Mouse (Mus musculus) NIH3T3 (cell line): Measurements from ENCODE around the gene Syngap1.
"Not testable (repeated sequence)": the region's sequence is repeated elsewhere in the genome, so short reads cannot be mapped to it uniquely, and the experiment has no call there.

Source experiments
- DNase-seq: peaks from one replicate; pipeline ENCODE4 v3.0.0-alpha.2; 2012; ENCODE audit warnings: low read depth

The Syngap1 gene

DNA sequence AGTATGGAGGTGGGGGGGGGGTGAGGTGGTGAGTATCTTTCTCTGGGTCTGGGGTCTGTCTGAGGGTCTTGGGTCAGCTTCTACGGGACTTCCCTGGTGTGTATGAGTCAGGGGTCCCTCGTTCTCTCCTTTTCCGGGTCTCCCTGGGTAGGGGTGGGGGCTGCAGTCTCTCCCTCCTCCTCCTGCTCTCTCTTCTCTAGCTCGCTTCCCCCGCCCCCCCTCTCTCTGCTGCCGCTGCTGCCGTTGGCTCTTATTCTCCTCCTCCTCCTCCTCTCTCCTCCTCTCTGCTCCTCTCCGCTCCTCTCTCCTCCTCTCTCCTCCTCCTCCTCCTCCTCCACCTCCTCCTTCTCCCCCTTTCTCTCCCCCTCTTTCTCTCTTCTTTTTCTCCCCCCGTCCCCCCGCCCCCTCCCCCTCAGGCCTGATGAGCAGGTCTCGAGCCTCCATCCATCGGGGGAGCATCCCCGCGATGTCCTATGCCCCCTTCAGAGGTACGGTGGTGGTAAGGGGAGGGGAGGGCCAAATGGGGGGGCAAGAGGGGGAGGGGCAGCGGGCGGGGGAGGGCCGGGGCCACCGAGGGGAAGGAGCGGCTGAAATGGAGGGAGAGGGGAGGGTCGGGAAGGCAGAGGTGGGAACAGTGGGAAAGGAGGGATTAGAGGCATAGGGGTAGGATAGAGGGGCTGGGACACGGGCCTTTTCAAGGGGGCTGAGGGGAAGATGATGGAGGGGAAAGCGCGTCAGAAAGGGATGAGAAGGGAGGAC is at the start of gene Syngap1:
TSS of gene Syngap1 (plus strand) at position 223 of the 759 bp plus-strand sequence.
- peak; percentile 75 for DNase-seq

DNA sequence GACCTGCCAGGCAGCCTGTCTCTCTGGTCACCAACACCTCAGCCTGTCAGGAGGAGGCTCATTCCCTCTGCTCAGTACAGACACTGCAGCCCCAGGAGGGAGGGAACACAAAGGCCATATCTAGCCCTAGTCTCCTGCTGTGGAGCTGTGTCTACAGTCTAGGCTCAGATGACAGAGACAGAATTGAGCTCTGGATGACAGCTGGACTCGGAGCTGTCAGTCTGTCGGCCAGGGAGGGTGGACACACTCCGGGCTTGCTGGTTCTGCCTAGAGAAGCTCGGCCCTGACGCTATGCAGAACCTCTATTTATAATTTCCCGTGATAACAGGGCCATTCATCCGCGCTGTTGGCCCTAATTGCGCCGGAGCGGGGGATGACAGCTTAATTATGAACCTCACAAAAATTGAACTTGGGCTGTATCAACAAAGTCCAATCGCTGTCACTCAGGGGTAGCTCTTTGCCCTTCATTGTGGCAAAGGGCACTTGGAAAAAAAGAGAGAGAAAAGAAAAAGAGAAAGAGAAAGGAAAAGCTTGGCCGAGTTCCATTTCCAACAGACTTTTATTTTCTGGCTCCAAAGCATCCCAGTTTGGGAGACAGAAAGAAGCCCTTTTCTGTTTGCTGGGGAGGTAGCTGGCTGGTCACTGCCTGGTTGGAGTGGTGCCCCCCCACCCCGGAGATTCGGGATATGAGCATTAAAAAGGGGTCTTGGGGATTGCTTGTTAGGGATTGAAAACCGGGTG is 48.2 kb upstream of the Syngap1 start:
- peak; percentile 54 for DNase-seq

DNA sequence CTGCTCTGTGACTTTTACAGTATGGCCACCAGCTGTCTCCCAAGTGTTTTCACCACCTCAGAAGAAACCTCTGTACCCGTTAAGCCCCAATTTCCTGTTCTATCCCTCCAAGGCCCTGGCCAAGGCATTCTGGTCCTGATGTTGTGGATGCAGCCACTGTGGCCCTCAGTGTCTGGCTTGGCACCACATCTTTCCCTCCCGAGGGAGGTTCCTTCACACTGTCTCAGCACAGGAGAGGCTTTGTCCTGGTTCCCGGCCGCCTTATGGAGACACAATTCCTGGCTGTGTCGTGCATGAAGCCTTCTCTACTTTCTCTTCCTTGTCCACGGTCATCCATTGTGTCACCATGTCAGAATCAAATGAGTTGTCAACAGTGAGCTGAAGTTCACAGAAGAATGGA is 47.6 kb upstream of the Syngap1 start:
- no peak for DNase-seq

DNA sequence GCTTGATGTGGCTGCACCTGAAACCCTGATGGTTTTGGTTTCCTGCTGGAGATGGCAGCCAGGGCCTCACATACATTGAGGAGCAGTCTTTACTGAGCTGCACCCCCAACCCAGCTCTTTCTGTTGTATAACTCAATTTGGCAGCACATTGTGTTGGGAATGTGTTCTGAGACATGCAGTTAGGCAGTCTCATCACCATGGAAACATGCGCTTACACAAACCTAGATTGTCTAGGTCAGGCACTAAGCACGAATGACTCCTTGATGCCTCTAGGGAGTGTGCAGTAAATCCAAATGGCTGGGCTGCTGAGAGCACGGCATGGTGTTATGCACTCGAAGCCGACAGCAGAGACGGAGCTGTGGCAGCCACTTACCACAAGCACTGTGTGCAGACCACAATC is 46.7 kb upstream of the Syngap1 start:
- peak; percentile 63 for DNase-seq

DNA sequence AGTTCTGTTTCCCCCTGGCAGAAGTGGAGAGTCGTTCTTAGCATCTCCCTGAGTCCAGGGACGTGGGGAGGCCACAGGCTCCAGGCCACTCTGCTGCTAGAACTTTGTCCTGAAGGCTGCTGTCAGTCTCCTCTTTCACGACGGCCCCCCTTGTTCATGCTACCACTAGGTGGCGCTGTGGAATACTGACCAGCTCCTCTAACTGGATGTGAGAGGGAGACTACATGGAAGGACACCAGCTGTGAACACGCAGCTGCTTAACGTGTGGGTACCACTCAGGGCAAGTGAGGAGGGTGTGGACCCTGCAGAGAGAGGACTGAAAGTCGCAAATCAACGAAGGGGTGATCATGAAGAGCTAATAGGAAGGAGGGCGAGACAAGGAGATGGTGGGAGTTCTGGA is 45.5 kb upstream of the Syngap1 start:
- DNase-seq = peak; percentile 76

- peak; percentile 84 for DNase-seq
These were observed 40.1 kb upstream of the Syngap1 start for GRCm38 (mm10) chr17:26900916-26901315.

DNA sequence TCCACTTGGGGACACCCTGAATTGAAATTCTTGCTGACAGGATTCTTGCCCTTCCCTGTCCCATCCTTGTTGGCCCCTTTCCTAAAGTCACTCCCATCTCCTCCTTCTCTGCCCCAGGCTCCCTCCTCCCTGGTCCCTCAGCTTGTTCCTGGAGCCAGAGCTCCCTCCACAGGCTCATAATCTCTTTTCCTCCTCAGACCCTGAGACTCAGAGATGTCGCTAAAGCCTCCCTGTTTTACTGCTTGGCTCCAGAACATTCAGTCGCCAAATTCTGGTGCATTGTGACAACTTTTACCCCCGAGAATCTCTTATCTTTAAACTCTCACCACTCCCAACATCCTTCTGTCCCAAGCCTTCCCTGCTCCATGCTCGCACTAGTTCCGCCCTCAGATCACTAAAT is 36.7 kb upstream of the Syngap1 start:
- peak; percentile 38 for DNase-seq

DNA sequence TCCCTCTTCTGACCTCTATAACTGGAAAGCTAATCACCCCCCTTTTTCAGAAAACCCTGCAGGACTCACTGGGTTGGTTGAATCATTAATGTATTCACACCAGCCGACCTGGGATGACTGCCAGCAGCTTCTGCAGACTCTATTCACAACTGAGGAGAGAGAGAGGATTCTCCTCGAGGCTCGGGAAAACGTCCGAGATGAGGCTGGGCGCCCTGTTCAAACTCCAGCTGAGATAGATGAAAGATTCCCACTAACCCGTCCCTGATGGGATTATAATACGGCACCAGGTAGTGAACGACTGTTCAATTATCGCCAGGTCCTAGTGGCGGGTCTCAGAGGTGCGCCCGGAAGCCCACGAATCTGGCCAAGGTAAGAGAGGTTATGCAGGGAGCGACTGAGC is 33.5 kb upstream of the Syngap1 start:
- DNase-seq = not testable (repeated sequence)

GRCm38 (mm10) chr17:26915248-26915647 is 25.8 kb upstream of the Syngap1 start:
- no peak for DNase-seq

- DNase-seq = peak; percentile 100
These were observed 24.2 kb upstream of the Syngap1 start, which contains the start of gene Kifc5b for GRCm38 (mm10) chr17:26916711-26917482. TSS of gene Kifc5b (plus strand) at chr17:26917091.

DNA sequence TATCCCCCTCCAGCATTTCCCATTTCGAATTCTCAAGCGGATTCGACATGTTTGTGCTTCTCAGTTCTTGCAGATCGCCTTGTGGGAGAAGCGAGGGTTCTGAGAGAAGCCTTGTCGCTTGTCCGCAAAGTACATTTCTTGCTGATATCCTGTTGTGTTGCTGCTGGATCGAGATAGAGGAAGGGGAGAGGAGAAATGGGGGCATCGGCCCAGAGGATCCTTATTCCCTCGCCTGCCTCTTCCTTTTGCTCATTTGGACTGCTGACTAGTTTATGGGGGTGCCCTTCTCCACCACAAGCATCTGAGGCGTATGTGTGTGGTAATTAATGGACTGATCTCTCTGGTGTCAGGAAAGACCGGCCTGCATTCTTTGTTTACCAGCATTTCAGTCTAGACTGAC is 23.5 kb upstream of the Syngap1 start:
- DNase-seq = not testable (repeated sequence)

- DNase-seq = no peak
These were observed 22.7 kb upstream of the Syngap1 start for GRCm38 (mm10) chr17:26918343-26918742.

DNA sequence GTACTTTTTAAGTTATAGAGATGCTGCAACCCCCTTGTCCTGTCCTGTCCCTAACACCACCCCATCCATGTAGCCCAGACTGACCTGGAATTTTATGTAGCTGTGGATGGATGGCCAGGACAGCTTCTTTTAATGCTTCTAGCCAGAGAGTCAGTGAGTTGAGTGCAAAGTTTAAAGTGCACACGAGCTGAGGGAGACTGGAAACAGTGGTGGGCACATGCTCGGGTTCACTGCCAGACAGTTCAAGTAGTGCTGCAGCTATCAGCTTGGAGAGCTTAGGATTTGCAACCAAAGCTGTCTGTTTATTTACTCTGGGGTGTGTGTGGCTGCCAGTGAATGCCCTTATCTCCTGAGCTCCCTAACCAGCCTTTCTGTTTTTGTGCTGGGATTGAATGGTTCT is 21.5 kb upstream of the Syngap1 start:
- DNase-seq = not testable (repeated sequence)

DNA sequence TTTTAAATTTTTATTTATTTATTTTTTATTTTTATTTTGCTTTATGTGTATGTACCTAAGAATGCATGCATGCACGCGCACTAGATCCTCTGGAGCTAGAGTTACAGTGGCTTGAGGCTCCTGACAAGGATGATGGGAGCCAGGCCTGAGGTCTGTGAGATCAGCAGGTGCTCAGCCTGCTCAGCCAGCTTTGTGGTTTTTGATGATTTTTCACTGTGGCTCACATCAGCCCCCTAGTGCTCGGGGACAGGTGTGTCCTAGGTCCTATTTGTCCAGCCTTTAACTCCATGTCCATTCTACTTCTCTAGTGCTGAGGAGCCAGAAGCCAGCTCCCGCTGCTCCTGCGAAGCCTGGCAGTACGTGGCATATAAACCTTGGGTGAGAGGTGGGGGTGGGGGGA is 18.7 kb upstream of the Syngap1 start:
- not testable (repeated sequence) for DNase-seq

GRCm38 (mm10) chr17:26925414-26925813 is 15.6 kb upstream of the Syngap1 start:
- DNase-seq = not testable (repeated sequence)

- DNase-seq = peak; percentile 82
These were observed 9.3 kb upstream of the Syngap1 start for GRCm38 (mm10) chr17:26931795-26932194.

DNA sequence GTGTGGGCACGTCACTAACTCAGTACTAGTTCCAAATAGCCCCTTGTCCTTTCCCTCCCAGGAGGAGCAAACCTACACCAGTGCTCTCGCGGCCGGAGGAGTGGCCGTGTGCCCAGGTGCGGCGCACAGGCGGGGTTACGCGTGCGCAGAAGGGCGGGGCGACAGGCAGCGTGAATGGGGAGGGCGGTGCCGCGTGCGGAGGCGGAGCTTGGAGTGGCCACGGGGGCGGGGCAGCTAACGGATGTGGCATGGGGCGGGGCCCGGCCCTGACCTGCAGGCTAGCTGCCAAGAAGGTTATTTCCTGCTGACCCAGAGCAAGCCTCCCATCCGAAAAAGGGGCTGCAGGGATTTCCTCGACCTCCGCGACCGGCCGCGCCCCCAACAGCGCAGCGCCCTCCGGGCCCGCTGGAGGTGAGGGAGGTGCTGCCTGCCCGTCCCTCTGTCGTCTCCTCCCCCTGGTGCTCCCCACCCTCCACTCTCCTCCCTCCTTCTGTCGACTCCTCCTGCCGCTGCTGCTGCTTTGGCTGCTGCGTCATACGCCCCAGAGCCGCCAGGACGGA is 8.1 kb upstream of the Syngap1 start, which contains the start of gene Phf1:
TSS of gene Phf1 (plus strand) at position 214 of the 560 bp plus-strand sequence.
- DNase-seq = peak; percentile 97

DNA sequence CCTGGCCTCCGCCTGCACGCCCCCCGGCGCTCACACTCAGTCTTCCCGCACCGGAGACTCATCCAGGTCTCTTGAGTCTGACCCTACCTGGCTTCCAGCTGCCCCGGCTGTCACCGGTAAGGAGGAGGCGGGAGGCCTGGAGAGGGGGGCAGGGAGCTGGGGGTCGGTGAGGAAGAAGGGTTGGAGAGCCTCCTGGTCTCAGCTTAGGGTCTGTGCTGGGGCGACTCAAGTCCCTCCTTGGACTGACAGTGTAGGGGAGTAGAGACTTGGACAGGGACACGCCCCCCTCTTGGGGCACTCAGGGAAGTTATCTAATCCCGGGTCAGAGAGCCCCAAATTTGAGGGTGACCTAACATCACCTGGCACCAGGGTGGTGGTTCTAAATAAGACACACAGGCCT is 7.6 kb upstream of the Syngap1 start:
- no peak for DNase-seq

DNA sequence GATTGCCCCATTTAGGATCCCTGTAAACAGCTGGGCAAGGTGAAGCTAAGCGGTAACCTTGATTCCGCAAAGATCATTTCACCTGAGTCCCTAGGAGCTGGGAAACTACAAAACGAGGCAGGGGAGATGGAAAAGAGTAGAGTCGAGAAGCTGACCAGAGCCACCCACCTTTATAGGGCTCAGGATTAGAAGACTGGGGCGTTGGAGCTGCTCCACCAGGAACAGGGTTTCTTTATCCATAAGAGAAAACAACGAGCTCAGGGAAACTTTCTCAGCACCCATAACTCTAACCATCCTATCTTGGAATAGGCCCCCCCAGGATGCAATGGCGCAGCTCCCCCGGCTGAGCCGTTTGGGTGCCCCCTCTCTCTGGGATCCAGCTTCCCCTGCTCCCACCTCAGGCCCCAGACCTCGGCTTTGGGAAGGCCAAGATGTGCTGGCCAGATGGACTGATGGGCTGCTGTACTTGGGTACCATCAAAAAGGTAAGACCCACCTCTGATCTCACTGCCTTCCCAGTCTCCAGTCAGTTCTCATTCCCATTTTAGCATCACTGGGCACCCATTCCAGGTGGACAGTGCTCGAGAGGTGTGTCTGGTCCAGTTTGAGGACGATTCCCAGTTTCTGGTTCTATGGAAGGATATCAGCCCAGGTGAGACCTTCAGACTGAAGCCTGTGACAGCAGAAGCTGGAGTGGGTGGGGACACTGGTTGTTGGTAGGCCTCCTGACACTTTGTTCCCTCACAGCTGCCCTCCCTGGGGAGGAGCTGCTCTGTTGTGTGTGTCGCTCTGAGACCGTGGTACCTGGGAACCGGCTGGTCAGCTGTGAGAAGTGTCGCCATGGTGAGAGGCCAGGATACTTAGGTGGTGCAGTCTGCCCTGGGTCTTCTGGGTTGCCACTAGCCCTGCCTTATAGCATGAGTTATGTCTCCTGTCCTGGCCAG is 6.9 kb upstream of the Syngap1 start:
- DNase-seq = no peak

- DNase-seq = no peak
These were observed 6.0 kb upstream of the Syngap1 start for GRCm38 (mm10) chr17:26935027-26935426.

DNA sequence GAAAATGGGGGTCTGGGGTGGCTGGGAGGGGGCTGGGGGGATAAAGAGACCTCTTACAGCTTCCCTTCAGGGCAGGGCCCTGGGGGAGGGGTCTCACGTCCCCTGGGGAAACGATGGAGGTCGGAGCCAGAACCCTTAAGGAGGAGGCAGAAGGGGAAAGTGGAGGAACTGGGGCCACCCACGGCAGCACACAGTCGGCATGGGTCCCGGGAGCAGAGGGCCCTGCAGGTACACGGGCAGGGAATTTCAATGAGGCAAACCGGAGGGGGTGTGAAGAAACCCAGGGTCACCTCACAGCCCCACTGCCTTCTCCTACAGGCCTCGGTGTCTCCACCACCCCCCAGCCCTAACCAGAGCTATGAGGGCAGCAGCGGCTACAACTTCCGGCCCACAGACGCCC is 4.6 kb upstream of the Syngap1 start:
- DNase-seq = no peak
